Mouse (Mus musculus) neural tube, embryonic 12.5 days (tissue): ENCODE results near the gene Unkl. TPM values are rescaled to one million over a fixed set of nuclear protein-coding genes. Genes with fewer than 3 reads are reported as not detected.
A peak's percentile ranks its signal among the peaks of the same experiment; 100 is the strongest.

Experiments used
- ATAC-seq: fragments of 200-750 bp; cut with Nextera tagmentation; 2 replicates; pipeline ENCODE4 v1.8.0; 2017; ENCODE audit warnings: low read depth, mild to moderate bottlenecking, moderate TSS enrichment, moderate library complexity; ENCODE audit not compliant: low FRiP score
- H3K27ac ChIP-seq: fragments of 300-500 bp; sonication (generic); 2 replicates; pipeline ENCODE4 v1.5.1; 2016
- H3K27me3 ChIP-seq: fragments of 300-500 bp; sonication (generic); replicated peaks from 2 replicates; pipeline ENCODE4 v1.6.1; 2016; ENCODE audit warnings: mild to moderate bottlenecking
- H3K36me3 ChIP-seq: fragments of 300-500 bp; sonication (generic); 2 replicates; pipeline ENCODE4 v1.6.1; 2016; ENCODE audit warnings: mild to moderate bottlenecking
- H3K4me1 ChIP-seq: fragments of 300-500 bp; sonication (generic); 2 replicates; pipeline ENCODE4 v1.6.1; 2016
- H3K4me2 ChIP-seq: fragments of 300-500 bp; sonication (generic); replicated peaks from 2 replicates; pipeline ENCODE4 v1.6.1; 2016; ENCODE audit warnings: mild to moderate bottlenecking
- H3K4me3 ChIP-seq: fragments of 300-500 bp; sonication (generic); 2 replicates; pipeline ENCODE4 v1.5.1; 2016
- H3K9ac ChIP-seq: fragments of 300-500 bp; sonication (generic); 2 replicates; pipeline ENCODE4 v1.6.1; 2016; ENCODE audit warnings: mild to moderate bottlenecking
- H3K9me3 ChIP-seq: fragments of 300-500 bp; sonication (generic); 2 replicates; pipeline ENCODE4 v1.6.1; 2016; ENCODE audit warnings: mild to moderate bottlenecking
- WGBS: fragments of 180-500 bp; shearing (Covaris S2); methylation state at CpG from one replicate; pipeline ENCODE4 v1.1.7; 2016; 5-methylcytosine and 5-hydroxymethylcytosine counted together
- microRNA-seq: library from miRNA; unstranded; fragments of <30 nt; microRNA quantifications from one replicate; pipeline ENCODE4, GENCODE M21; 2017
- polyA plus RNA-seq: library from polyadenylated mRNA; unstranded; fragments of >200 nt; fragmentation: Nextera tagmentation; extraction: Ambion mirVana; gene quantifications from 2 replicates; pipeline ENCODE4 v1.2.1, GENCODE M21; 2016

Unkl gene
- polyA plus RNA-seq, 1 experiment from 2014 or later: 9.4 TPM

DNA sequence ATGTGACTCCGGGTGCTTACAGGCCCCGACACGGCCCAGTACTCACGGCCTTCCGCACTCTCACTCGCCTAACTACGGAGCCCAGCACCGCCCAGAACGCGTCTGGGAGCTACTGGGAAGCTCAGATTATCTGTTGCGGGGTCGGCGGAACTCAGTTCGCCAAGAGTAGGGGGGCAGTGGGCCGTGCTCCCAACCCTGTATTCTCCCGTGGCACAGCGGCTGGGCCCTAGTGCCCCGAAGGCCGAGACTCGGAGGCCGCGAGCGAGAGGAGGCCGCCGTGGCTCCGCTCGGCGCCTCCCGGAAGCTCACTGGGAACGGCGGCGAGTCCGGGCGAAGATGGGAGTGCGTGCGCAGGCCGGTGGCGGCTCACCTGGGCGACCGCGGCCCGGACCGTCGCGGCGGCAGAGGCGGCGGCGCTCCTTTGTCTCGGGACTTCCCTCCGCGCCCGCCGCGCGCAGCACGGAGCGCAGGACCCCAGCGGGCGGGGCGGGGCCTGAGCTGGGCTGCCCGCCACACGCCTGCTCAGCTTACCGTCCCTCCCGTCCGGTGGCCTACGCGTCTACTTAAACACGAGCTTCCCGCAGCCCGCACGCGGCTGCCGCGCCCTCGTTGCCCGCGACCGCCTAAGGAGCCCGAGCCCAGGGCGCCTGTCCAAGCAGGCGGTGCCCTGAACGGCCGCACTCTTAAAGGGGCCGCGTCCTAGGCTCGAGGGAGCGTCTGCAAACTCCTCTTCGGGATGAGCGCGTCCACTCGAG, 84.9 kb downstream of the Unkl start:
- Histone ChIP-seq H3K4me3 (peak overlapping the region; percentile 97), H3K36me3 (peaks cover 22% of the 10 kb centered on the region), H3K4me2 (peak overlapping the region; percentile 97), H3K9me3 (no peaks in the 10 kb centered on the region), H3K9ac (peak overlapping the region; percentile 99), H3K27ac (peak overlapping the region; percentile 97), H3K27me3 (no peaks in the 10 kb centered on the region), H3K4me1 (peaks cover 32% of the 10 kb centered on the region)
- under 1% methylated on average over 92 of the region's 92 CpGs for WGBS
- ATAC-seq: peak; percentile 92

DNA sequence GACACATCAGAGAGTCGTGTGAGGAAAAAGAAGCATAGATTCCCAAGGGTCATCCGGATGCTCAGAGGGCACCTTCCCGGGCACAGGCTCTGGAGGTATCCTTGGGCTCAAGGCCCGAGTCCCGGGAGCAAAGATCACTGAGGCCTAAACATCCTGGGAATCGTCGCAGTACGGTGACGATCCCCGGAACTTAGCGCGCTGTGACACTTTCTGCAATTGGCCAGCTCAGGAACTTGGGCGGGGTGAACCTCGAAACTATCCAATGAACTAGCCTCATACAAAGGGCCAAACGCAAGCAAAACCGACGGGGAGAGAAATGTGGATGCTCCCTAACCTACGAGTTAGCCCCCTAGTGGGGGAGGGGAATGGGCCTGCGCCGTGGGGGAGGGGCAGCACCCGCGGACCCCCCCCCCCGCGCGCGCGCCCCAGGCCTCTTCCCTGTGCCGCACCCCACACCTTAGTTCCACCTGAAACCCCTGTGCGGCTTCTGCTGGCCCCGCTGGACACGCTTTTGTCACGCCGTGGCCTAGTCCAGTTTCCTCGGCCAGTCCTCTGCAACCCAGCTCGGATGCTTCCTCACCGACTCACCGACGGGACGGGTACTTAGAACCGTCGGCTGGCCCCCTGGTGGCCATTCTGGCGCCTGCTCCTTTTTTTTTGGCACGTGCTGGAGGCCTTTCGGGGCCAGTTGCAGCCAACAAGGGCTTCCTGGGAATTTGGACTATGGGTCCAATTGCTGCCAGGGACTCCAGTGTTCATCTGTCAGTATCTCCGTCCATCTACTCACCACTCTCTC, 85.7 kb downstream of the Unkl start:
- Histone ChIP-seq H3K27me3 (no peaks in the 10 kb centered on the region), H3K36me3 (peaks cover 14% of the 10 kb centered on the region), H3K27ac (peak overlapping the region; percentile 97), H3K9ac (peak overlapping the region; percentile 99), H3K4me1 (peaks cover 32% of the 10 kb centered on the region), H3K4me2 (peak overlapping the region; percentile 97), H3K4me3 (peak overlapping the region; percentile 97), H3K9me3 (no peaks in the 10 kb centered on the region)
- peak; percentile 87 for ATAC-seq
- WGBS: under 1% methylated on average over 44 of the region's 45 CpGs

DNA sequence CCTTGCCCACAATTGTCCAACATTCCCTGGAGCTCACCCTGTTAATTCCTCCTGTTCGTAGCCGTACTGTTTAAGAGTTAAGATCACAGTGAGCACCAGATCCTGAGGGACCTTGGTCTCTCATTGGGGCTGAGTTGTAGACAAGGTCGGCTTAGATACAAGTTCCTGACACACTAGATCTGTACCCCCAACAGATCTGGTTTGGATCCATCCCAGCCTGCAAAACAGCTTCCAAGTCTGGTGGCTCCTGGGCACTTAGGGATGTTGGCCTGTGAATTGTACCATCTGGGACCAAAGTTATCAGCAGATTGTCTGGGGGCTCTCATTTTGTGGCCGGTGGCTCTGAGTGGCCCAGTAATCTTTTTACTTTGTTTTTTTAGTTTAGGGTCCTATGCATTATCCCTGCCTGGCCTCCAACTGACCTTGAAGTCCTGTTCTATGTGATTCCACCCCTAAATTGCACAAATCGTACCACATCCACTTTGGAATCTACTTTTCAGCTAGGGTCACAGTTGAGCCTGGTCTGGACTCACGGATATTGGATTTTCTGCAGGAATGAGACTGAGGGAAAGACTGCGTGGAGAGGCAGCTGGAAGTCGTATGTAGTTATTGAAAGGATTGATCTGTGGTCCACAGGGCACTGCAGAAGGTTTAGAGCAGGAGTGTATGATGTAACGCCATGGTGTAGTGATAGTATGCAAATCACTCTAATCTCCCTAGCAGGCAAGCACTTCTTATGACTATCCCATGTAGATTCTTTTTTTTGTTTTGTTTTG, 86.6 kb downstream of the Unkl start, which contains the start of gene Ube2i:
Ube2i (minus strand) TSS at position 52 of the 776 bp plus-strand sequence.
- Histone ChIP-seq H3K27ac (peak within 1 kb of the TSS; percentile 97), H3K27me3 (no peaks in the 10 kb centered on the region), H3K4me1 (peaks cover 27% of the 10 kb centered on the region), H3K4me2 (peak within 1 kb of the TSS; percentile 97), H3K36me3 (peaks cover 5% of the 10 kb centered on the region; the same call in 1 of the 2 replicates), H3K9me3 (no peaks in the 10 kb centered on the region), H3K9ac (peak within 1 kb of the TSS; percentile 99), H3K4me3 (peak within 1 kb of the TSS; percentile 97)
- ATAC-seq: no peak
- 90% methylated on average over 9 of the region's 9 CpGs for WGBS

DNA sequence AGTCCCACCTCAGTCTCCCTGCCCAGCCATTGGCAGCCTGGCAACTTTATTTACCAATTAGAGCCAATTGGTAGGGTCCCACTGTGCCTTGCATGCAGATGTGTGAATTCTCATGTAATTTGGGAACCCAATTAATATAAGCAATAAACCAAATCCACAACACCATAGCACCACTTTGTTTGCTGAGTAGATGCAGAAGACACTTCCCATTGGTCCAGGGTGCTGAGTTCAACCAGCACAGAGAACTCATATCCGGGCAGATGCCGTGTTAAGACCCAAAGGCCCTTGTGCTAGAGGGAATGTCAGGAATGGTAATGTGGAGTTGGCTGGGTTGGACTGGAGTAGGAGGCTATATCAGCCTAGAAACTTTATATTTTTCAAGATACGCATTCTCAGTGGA, 87.6 kb downstream of the Unkl start:
- ATAC-seq: no peak
- H3K27me3 ChIP-seq: no peaks in the 10 kb centered on the region
- no peak overlapping the region for H3K4me2 ChIP-seq
- WGBS: 94% methylated on average over 3 of the region's 3 CpGs
- no peak overlapping the region for H3K27ac ChIP-seq
- H3K4me3 ChIP-seq: no peak overlapping the region
- H3K9me3 ChIP-seq: no peaks in the 10 kb centered on the region
- H3K4me1 ChIP-seq: peaks cover 18% of the 10 kb centered on the region
- no peak overlapping the region for H3K9ac ChIP-seq
- 0 out of 2 replicates have a peak, but pooled peaks cover 1% of the 10 kb centered on the region for H3K36me3 ChIP-seq

DNA sequence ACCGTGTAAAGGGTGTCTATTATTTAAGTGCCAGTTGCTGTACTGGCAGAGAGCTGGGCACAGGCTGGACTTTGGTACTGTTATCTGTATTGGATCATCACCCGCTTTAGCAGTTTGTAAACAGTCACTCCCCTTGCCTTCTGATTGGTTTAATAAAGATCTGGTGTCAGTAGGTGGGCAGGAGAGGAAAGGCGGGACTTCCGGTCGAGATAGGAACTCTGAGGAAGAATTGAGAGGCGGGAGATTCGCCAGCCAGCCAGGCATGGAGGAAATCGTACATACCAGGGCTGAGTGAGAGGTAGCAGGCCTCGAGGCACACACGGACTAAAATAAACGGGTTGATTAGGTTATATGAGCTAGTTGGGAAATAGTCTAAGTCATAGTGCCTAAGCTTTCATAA, 93.9 kb downstream of the Unkl start:
- no peak for ATAC-seq
- no peak overlapping the region for H3K4me2 ChIP-seq
- H3K9me3 ChIP-seq: no peaks in the 10 kb centered on the region
- WGBS: 44% methylated on average over 11 of the region's 11 CpGs
- no peaks in the 10 kb centered on the region for H3K27me3 ChIP-seq
- no peaks in the 10 kb centered on the region for H3K36me3 ChIP-seq
- H3K9ac ChIP-seq: no peak overlapping the region
- no peak overlapping the region for H3K27ac ChIP-seq
- no peak overlapping the region for H3K4me3 ChIP-seq
- H3K4me1 ChIP-seq: no peaks in the 10 kb centered on the region

Small RNAs within 50 kb of the gene (microRNA-seq; reads per million reads assigned to microRNA genes)
- gene Mir3547: not detected

Other genes with a start within 250 kb of the Unkl start
- 183 TPM in 2 replicates for gene Jpt2, start 227.7 kb upstream of the Unkl start, polyA plus RNA-seq
- 12.0 and 13.1 TPM in 2 replicates for gene Cramp1l, start 172.6 kb upstream of the Unkl start, polyA plus RNA-seq
- 23.0 and 29.4 TPM in 2 replicates for gene Ift140, start 172.3 kb upstream of the Unkl start, polyA plus RNA-seq
- gene Tmem204, start 104.8 kb upstream of the Unkl start, polyA plus RNA-seq: 11.1 and 11.7 TPM in 2 replicates
- gene Telo2, start 72.4 kb upstream of the Unkl start, polyA plus RNA-seq: 43.3 and 50.9 TPM in 2 replicates
- gene Ptx4, start 67.6 kb upstream of the Unkl start, polyA plus RNA-seq: not detected in 2 replicates
- 22.4 and 25.1 TPM in 2 replicates for gene Clcn7, start 55.0 kb upstream of the Unkl start, polyA plus RNA-seq
- gene Ccdc154, start 25.9 kb upstream of the Unkl start, polyA plus RNA-seq: not detected in 2 replicates
- not detected in 2 replicates for gene Gm38655, start 12.9 kb upstream of the Unkl start, polyA plus RNA-seq
- gene BC003965, start 3.8 kb upstream of the Unkl start, polyA plus RNA-seq: 34.1 and 36.2 TPM in 2 replicates
- 67.1 and 71.3 TPM in 2 replicates for gene Gnptg, start 51.7 kb downstream of the Unkl start, polyA plus RNA-seq
- gene Tsr3, start 51.8 kb downstream of the Unkl start, polyA plus RNA-seq: 66.7 and 67.0 TPM in 2 replicates
- gene Baiap3, start 68.0 kb downstream of the Unkl start, polyA plus RNA-seq: 2.3 and 4.0 TPM in 2 replicates
- 726 and 737 TPM in 2 replicates for gene Ube2i, start 86.2 kb downstream of the Unkl start, polyA plus RNA-seq
- gene Prss34, start 110.0 kb downstream of the Unkl start, polyA plus RNA-seq: not detected in 2 replicates
- gene Prss28, start 120.2 kb downstream of the Unkl start, polyA plus RNA-seq: not detected in 2 replicates
- not detected in 2 replicates for gene Prss29, start 130.3 kb downstream of the Unkl start, polyA plus RNA-seq
- gene Tpsab1, start 157.2 kb downstream of the Unkl start, polyA plus RNA-seq: not detected in 2 replicates
- gene Tpsb2, start 177.9 kb downstream of the Unkl start, polyA plus RNA-seq: not detected in 2 replicates
- 0.31 and 0.43 TPM in 2 replicates for gene Tpsg1, start 180.9 kb downstream of the Unkl start, polyA plus RNA-seq
- gene Cacna1h, start 245.4 kb downstream of the Unkl start, polyA plus RNA-seq: 13.0 and 15.2 TPM in 2 replicates